Mouse (Mus musculus) testis, adult 10 weeks (tissue): ENCODE measurements around the gene Ubqln3. TPM values are rescaled to one million over a fixed set of nuclear protein-coding genes. Genes with fewer than 3 reads are reported as not detected.

Experiments used
- polyA plus RNA-seq: library from polyadenylated mRNA; stranded (reverse); fragments of 350-450 nt; fragmentation: Illumina TruSeq; extraction: RNeasy Lipid Tissue Mini Kit (QIAGEN cat#74804); gene quantifications from one replicate; pipeline ENCODE4 v1.2.3, GENCODE M21; 2014; ENCODE audit warnings: low read depth, low replicate concordance

Gene Ubqln3
- polyA plus RNA-seq, result 409 TPM

DNA sequence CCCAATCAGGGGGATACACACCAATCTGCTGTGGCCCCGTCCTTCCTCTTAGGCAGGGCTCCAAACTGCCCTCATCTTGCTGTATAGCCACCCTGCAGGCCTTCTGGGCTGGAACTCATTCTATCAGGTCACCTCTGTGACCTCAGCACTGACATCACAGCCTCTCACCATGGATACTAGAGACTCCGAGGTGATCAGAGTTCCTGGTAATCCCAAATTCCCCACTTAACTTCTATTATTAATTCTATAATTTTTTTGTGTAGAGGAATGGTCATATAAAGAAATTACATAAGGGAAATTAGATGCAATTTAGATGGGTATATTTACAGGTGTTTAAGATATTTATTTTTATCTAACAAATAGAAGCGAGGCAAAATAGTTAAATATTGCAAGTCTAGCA, at the start of gene Ubqln3:
TSS of gene Ubqln3 (minus strand) at position 101 of the 400 bp plus-strand sequence.

GRCm38 (mm10) chr7:104183292-104183691, 40.2 kb upstream of the Ubqln3 start, which contains the start of gene Olfr648:
Gene Olfr648 (minus strand): TSS chr7:104183392.

DNA sequence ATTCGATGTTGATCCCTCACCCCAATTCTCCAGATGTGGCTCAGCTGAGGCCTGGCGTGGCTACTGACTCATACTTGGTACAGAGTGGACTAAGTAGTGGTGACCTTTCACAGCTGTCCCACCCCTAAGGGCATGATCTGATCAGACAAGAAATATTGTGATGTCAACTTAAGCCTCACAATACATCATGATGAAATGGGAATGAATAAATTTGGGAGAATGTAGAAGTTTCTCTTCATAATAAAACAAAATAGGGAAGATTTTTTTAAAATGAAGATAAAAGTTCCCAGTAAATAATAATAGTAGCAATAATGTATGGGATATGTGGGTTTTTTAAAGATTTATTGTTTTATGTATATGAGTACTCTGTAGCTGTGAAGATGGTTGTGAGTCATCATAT, 7.4 kb upstream of the Ubqln3 start, which contains the start of gene Ubqlnl:
TSS of gene Ubqlnl (minus strand) at position 101 of the 400 bp plus-strand sequence.

GRCm38 (mm10) chr7:104137305-104137704, 5.8 kb downstream of the Ubqln3 start, which contains the start of gene Olfr643:
Gene Olfr643 (minus strand): TSS chr7:104137405.

GRCm38 (mm10) chr7:104129726-104130125, 13.4 kb downstream of the Ubqln3 start, which contains the start of gene Ubqln5:
Gene Ubqln5 (minus strand): TSS chr7:104129826.

GRCm38 (mm10) chr7:104104757-104104972, 38.4 kb downstream of the Ubqln3 start, which contains the start of gene Olfr646:
Gene Olfr646 (plus strand): TSS chr7:104104873.

Other genes with a start within 250 kb of the Ubqln3 start
- gene Olfr64, start 248.8 kb downstream of the Ubqln3 start, polyA plus RNA-seq, result not detected
- not detected for gene Olfr65, start 239.8 kb downstream of the Ubqln3 start, polyA plus RNA-seq
- gene Olfr631, start 214.5 kb downstream of the Ubqln3 start, polyA plus RNA-seq, result not detected
- not detected for gene Olfr632, start 208.9 kb downstream of the Ubqln3 start, polyA plus RNA-seq
- not detected for gene Olfr633, start 198.8 kb downstream of the Ubqln3 start, polyA plus RNA-seq
- 0.03 TPM for gene Olfr635, start 172.1 kb downstream of the Ubqln3 start, polyA plus RNA-seq
- gene Olfr638, start 144.5 kb downstream of the Ubqln3 start, polyA plus RNA-seq, result not detected
- gene Olfr639, start 126.0 kb downstream of the Ubqln3 start, polyA plus RNA-seq, result 0.07 TPM
- gene Olfr640, start 117.7 kb downstream of the Ubqln3 start, polyA plus RNA-seq, result not detected
- not detected for gene Olfr641, start 107.8 kb downstream of the Ubqln3 start, polyA plus RNA-seq
- 0.13 TPM for gene Olfr642, start 90.6 kb downstream of the Ubqln3 start, polyA plus RNA-seq
- gene 4930516K23Rik, start 81.8 kb downstream of the Ubqln3 start, polyA plus RNA-seq, result 0.67 TPM
- gene Olfr644, start 71.4 kb downstream of the Ubqln3 start, polyA plus RNA-seq, result not detected
- 0.07 TPM for gene Olfr645, start 57.8 kb downstream of the Ubqln3 start, polyA plus RNA-seq
- gene Olfr646, start 38.4 kb downstream of the Ubqln3 start, polyA plus RNA-seq, result not detected
- gene Ubqln5, start 13.5 kb downstream of the Ubqln3 start, polyA plus RNA-seq, result 11.9 TPM
- 0.60 TPM for gene Olfr643, start 5.9 kb downstream of the Ubqln3 start, polyA plus RNA-seq
- gene Ubqlnl, start 7.3 kb upstream of the Ubqln3 start, polyA plus RNA-seq, result 353 TPM
- gene Olfm5, start 21.6 kb upstream of the Ubqln3 start, polyA plus RNA-seq, result not detected
- 0.17 TPM for gene Olfr648, start 40.1 kb upstream of the Ubqln3 start, polyA plus RNA-seq
- gene Olfr649, start 52.7 kb upstream of the Ubqln3 start, polyA plus RNA-seq, result not detected
- gene Trim6, start 75.5 kb upstream of the Ubqln3 start, polyA plus RNA-seq, result 4.9 TPM
- gene Trim34a, start 101.2 kb upstream of the Ubqln3 start, polyA plus RNA-seq, result 2.3 TPM
- 0.57 TPM for gene Trim5, start 144.8 kb upstream of the Ubqln3 start, polyA plus RNA-seq
- 5.9 TPM for gene Trim12a, start 172.2 kb upstream of the Ubqln3 start, polyA plus RNA-seq
- gene Trim34b, start 186.2 kb upstream of the Ubqln3 start, polyA plus RNA-seq, result 0.24 TPM
- gene Trim12c, start 210.1 kb upstream of the Ubqln3 start, polyA plus RNA-seq, result 3.5 TPM
- gene Trim30b, start 226.6 kb upstream of the Ubqln3 start, polyA plus RNA-seq, result 0.29 TPM